Mouse (Mus musculus) heart, postnatal 0 days (tissue): ENCODE data around the gene Ints6.

Experiments used
- CTCF ChIP-seq: IDR thresholded peaks from 2 replicates; pipeline ENCODE4 v1.5.1; 2016; ENCODE audit warnings: antibody characterized with exemption, control low read depth, low read depth
- EP300 ChIP-seq: IDR thresholded peaks from 2 replicates; pipeline ENCODE4 v1.6.1; 2016; ENCODE audit warnings: antibody characterized with exemption, low read depth

DNA sequence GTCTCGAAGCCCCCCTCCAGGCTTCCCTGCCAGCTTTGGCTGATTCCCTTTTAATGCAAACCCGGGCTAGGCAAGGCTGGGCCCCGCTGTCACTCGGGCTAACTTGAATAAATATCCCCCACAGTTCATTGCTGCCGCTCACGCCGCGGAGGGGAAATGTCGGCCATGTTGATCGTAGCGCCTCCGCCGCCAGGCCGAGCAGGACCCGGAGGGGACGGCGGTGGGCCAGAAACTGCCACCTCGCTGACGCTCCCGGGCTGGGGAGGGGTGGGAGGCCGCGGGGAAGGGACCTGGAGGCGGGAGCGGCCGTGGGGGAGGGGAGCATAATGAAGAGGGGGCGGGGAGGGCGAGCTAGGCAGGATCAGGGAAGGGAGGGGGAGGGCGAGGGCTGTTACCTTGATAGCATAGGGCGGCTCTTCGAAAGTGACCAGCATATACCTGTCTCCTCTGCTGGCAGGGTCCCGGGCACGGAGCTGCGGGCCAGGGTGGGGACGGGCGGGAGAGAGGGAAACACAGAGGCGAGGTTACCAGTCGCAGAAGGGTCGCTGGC is 1.1 kb downstream of the Ints6 start:
- no peak for TF ChIP-seq CTCF
- no peak for TF ChIP-seq EP300
